Mouse (Mus musculus) thymus, adult 2 months (tissue): ENCODE results near the gene Adcy9. TPM values are rescaled to one million over a fixed set of nuclear protein-coding genes. Genes with fewer than 3 reads are reported as not detected.

Experiments used
- DNase-seq: peaks from one replicate; pipeline ENCODE4 v3.0.0; 2021
- H3K27ac ChIP-seq: fragments of 200-500 bp; 2 replicates; pipeline ENCODE4 v1.5.1; 2012; ENCODE audit warnings: low read length, control low read depth; ENCODE audit not compliant: control insufficient read depth, insufficient read depth
- H3K27me3 ChIP-seq: fragments of 200-500 bp; 2 replicates; pipeline ENCODE4 v1.6.1; 2012; ENCODE audit warnings: mild to moderate bottlenecking, low read length, moderate library complexity, mixed read lengths; ENCODE audit not compliant: control insufficient read depth, insufficient read depth
- H3K36me3 ChIP-seq: fragments of 200-500 bp; 2 replicates; pipeline ENCODE4 v1.6.1; 2012; ENCODE audit warnings: mild to moderate bottlenecking, low read length, moderate library complexity; ENCODE audit not compliant: control insufficient read depth, insufficient read depth
- H3K4me1 ChIP-seq: fragments of 200-500 bp; replicated peaks from 2 replicates; pipeline ENCODE4 v1.6.1; 2012; ENCODE audit warnings: low read length; ENCODE audit not compliant: control insufficient read depth, insufficient read depth
- H3K4me3 ChIP-seq: fragments of 200-500 bp; 2 replicates; pipeline ENCODE4 v1.5.1; 2012; ENCODE audit warnings: mild to moderate bottlenecking, low read length, control low read depth, moderate library complexity; ENCODE audit not compliant: control insufficient read depth, insufficient read depth
- CTCF ChIP-seq: fragments of 200-500 bp; IDR thresholded peaks from 2 replicates; pipeline ENCODE4 v1.5.1; 2012; ENCODE audit warnings: mild to moderate bottlenecking, control low read depth, low read length, moderate library complexity, borderline replicate concordance; ENCODE audit not compliant: control insufficient read depth, poor library complexity, insufficient read depth; ENCODE audit errors: extremely low read depth
- POLR2A ChIP-seq: fragments of 200-500 bp; IDR thresholded peaks from 2 replicates; pipeline ENCODE4 v1.6.1; 2012; ENCODE audit warnings: mild to moderate bottlenecking, low read length, control low read depth, moderate library complexity; ENCODE audit not compliant: control insufficient read depth, poor library complexity, insufficient read depth; ENCODE audit errors: extremely low read depth
- WGBS: fragments of 180-500 bp; shearing (Covaris S2); methylation state at CpG from one replicate; pipeline ENCODE4 v1.1.7; 2018; 5-methylcytosine and 5-hydroxymethylcytosine counted together
- polyA plus RNA-seq: library from polyadenylated mRNA; depleted of rRNA; stranded (reverse); fragments of >200 nt; gene quantifications from 2 replicates; pipeline ENCODE4 v1.2.3, GENCODE M21; 2012

Gene Adcy9
- polyA plus RNA-seq, 1 experiment = 7.6 TPM

DNA sequence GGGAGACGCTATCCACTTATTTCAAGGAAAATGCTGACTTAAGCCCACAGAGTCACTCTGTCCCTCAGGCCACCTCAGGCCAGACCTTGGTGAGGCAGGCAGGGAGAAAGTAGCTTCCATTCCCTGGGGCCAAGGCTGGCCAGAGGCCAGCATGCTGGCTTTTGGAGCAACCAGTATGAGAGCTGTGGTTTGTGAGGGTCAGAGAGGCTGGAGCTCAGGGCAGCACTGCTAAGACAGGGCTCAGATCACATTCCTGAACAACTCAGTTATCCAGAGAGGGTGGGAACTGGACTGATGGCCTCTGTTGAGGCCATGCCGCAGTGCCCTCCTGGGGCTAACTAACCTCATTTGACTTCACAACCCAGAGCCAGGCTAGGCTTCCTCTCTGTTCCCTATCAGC lies 15.1 kb upstream of the Adcy9 start:
- no peak for DNase-seq
- no peak overlapping the region for H3K4me3 ChIP-seq
- WGBS = 98% methylated on average over 2 of the region's 2 CpGs
- H3K4me1 ChIP-seq = peaks cover 20% of the 10 kb centered on the region
- TF ChIP-seq POLR2A (no peak), CTCF (no peak)
- no peaks in the 10 kb centered on the region for H3K27me3 ChIP-seq
- no peak overlapping the region for H3K27ac ChIP-seq
- no peaks in the 10 kb centered on the region for H3K36me3 ChIP-seq

DNA sequence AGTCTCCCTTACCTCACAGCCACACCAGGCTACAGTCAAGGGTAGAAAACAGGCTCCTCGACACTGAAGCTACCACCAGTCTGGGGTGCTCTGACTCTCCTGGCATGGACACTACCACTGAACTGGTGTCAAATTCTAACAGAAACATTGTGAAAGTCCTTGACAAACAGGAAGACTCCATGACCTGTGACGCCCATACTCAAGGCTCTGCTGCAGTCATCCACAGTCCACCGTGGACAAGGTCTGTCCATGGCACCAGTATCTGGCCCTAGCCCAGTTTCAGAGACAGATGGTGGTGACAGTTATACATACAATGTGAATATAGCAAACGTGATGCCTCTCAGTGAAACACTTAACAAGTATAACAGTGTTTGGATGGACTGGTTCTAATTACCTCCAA lies 11.5 kb upstream of the Adcy9 start:
- DNase-seq = no peak
- Histone ChIP-seq H3K27ac (no peak overlapping the region), H3K36me3 (no peaks in the 10 kb centered on the region), H3K4me1 (peaks cover 8% of the 10 kb centered on the region), H3K27me3 (no peaks in the 10 kb centered on the region), H3K4me3 (no peak overlapping the region)
- no peak for TF ChIP-seq CTCF
- no peak for TF ChIP-seq POLR2A
- 94% methylated on average over 4 of the region's 4 CpGs for WGBS

DNA sequence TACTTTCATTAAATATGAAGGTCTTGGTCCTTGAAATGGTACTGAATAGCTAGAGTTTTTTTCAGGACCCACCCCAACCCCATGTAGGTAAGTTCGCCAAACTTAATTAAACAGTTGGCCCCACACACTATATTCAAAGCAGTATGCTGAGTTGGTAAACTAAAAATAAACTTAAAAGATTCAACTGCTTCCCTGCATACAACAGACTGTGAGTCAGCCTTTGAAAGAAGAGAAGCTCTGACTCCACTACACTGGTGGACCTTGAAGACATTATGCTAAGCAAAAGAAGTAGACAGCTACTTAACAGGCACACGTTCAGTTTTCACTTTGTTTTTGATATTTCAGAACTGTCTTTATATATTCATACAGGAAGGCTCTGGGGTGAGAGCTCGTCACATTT lies 10.7 kb upstream of the Adcy9 start:
- no peak for DNase-seq
- no peaks in the 10 kb centered on the region for H3K36me3 ChIP-seq
- TF ChIP-seq POLR2A (no peak), CTCF (no peak)
- no peak overlapping the region for H3K27ac ChIP-seq
- H3K4me3 ChIP-seq = no peak overlapping the region
- WGBS = 91% methylated on average over 3 of the region's 3 CpGs
- peaks cover 2% of the 10 kb centered on the region for H3K4me1 ChIP-seq
- H3K27me3 ChIP-seq = no peaks in the 10 kb centered on the region

DNA sequence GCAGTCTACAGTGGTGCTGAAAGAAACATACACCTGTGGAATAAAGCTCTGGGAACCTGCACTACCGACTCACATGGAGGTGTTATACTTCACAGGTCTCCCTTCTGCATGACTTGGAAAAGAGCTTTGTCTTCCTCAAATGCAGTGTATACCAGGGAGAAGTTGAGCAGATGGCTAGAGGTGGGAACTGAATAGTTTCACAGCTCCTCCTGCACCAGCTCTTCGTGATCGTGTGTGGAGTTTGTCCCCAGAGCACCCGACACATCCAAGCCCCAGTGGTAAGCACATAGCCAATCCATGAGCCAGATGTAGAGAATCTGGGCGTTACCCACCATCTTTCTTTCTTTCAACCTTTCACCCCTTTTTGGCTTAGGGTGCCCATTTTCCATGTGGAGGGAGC lies 9.9 kb upstream of the Adcy9 start:
- Histone ChIP-seq H3K27me3 (no peaks in the 10 kb centered on the region), H3K4me3 (no peak overlapping the region), H3K27ac (no peak overlapping the region), H3K4me1 (no peaks in the 10 kb centered on the region), H3K36me3 (no peaks in the 10 kb centered on the region)
- TF ChIP-seq CTCF (no peak), POLR2A (no peak)
- no peak for DNase-seq
- WGBS = 93% methylated on average over 5 of the region's 5 CpGs

DNA sequence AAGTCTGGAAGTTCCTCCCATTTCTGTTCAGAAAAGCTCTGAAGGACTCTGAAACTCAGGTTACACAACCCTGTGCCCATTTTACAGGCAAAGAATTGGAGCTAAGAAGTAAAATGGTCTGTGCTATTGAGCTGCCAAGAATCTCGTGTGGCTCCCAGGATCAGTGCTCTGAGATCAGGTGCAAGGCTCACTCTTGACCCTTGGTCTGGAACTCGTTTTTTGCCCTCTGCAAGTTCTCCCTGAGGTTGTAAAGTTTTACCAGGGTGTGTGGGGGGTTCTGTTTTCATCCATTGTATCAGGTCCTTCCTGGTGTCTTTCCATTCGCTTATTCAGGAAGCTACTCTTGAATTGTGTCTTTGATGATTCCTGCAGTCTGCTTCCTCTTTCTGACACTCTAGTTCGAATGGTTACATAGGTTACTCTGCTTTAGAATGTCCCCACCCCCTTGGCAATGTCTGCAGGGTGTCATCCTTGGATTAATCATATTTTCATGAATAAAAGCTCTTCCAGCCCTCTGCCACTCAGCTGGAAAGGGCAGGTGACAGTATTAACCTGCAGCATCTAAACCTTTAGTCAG lies 5.4 kb upstream of the Adcy9 start:
- H3K36me3 ChIP-seq = no peaks in the 10 kb centered on the region
- H3K27ac ChIP-seq = no peak overlapping the region
- TF ChIP-seq POLR2A (no peak), CTCF (no peak)
- H3K4me3 ChIP-seq = no peak overlapping the region
- H3K4me1 ChIP-seq = peaks cover under 1% of the 10 kb centered on the region; the same call in 1 of the 2 replicates
- WGBS = 28% methylated on average over 4 of the region's 4 CpGs
- DNase-seq = no peak
- H3K27me3 ChIP-seq = no peaks in the 10 kb centered on the region

DNA sequence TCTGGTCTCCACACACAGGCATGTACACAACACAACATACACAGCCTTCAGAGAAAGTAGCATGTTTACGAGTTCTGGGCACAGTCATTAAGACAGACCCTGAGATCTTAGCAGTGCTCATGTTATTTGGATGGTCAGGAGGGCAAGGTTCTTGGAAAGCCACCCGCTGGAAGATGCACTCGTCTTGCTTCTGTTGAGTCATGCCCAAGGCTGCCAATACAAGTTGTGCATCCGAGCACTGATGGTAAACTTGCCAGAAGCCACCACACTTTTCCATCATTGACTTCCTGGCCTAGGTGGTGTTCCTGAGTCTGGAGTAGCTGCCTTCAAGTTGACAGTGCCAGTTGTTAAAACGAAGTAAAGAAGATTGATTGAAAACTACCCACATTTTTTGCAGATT lies 3.3 kb upstream of the Adcy9 start:
- DNase-seq = no peak
- no peak overlapping the region for H3K27ac ChIP-seq
- H3K4me3 ChIP-seq = no peak overlapping the region
- H3K36me3 ChIP-seq = no peaks in the 10 kb centered on the region
- no peaks in the 10 kb centered on the region for H3K27me3 ChIP-seq
- peaks cover 13% of the 10 kb centered on the region for H3K4me1 ChIP-seq
- TF ChIP-seq POLR2A = no peak
- TF ChIP-seq CTCF = no peak
- 93% methylated on average over 5 of the region's 5 CpGs for WGBS

DNA sequence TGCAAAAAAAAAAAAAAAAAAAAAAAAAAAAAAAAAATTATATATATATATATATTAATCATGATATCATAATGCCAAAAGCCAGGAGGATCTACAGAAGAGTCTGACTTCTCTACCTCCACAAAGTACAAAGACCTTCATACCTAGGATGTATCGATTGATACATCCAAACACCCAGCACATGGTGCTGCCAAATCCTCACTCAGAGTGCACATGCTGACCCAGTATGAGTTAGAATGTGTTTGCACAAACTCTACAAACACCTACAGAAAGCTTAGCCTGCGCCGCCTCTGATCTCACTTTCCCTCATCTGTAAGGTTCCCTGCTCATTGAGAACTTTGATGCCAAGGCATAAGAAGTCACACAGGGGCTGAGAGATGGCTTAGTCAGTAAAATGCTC lies 2.7 kb upstream of the Adcy9 start:
- TF ChIP-seq CTCF (no peak), POLR2A (no peak)
- no peak for DNase-seq
- Histone ChIP-seq H3K4me3 (no peak overlapping the region), H3K4me1 (peaks cover 16% of the 10 kb centered on the region), H3K27me3 (no peaks in the 10 kb centered on the region), H3K36me3 (no peaks in the 10 kb centered on the region), H3K27ac (no peak overlapping the region)
- 95% methylated on average over 3 of the region's 3 CpGs for WGBS
